ENCODE assay signal across 8 mouse cellular contexts in genomic region chr6:87868871-87869506, GRCm38 (mm10). TPM values are rescaled to one million over a fixed set of nuclear protein-coding genes. Genes with fewer than 3 reads are reported as not detected.
DNase-seq lines count a peak whose midpoint lies in the region; ATAC-seq and TF ChIP-seq lines count a peak whose summit lies in the region.

No protein-coding gene starts in this region.

- no peak for DNase-seq in thymus, adult 2 months
- no peak for DNase-seq in thymus, postnatal 36 days
- peak; percentile 79 to 86 for DNase-seq in gastrocnemius, postnatal 4 days (ENCODE audit: low spot score in 2 of 2)
- peak; percentile 84 for DNase-seq in lung, postnatal 36 days
- DNase-seq in yolk sac, embryonic 10.5 days (ENCODE audit: low spot score) = no peak
- DNase-seq in spleen, postnatal 4 days (ENCODE audit: low spot score in 2 of 2) = no peak
- DNase-seq in hindbrain, embryonic 14.5 days (ENCODE audit: low spot score) = no peak

- H3K9me3 ChIP-seq in kidney, embryonic 15.5 days (replicated peaks) = no peaks in the 10 kb centered on the region
- no peaks in the 10 kb centered on the region for H3K9me3 ChIP-seq in hindbrain, embryonic 14.5 days (ENCODE audit: control insufficient read depth, low read length)

- H3K27ac ChIP-seq in thymus, adult 2 months (ENCODE audit: control insufficient read depth, insufficient read depth, low read length) = peak overlapping the region; percentile 19; the same call in 1 of the 2 replicates
- H3K27ac ChIP-seq in kidney, embryonic 15.5 days = no peak overlapping the region
- H3K27ac ChIP-seq in hindbrain, embryonic 14.5 days = no peak overlapping the region

- no peaks in the 10 kb centered on the region for H3K4me1 ChIP-seq in thymus, adult 2 months (replicated peaks; ENCODE audit: control insufficient read depth, insufficient read depth, low read length)
- H3K4me1 ChIP-seq in kidney, embryonic 15.5 days = no peaks in the 10 kb centered on the region
- no peaks in the 10 kb centered on the region for H3K4me1 ChIP-seq in hindbrain, embryonic 14.5 days (replicated peaks; ENCODE audit: control insufficient read depth, insufficient read depth, low read length)

- no peak for TF ChIP-seq CTCF in thymus, adult 2 months (IDR thresholded peaks at IDR 0.05; ENCODE audit: borderline replicate concordance, control insufficient read depth, extremely low read depth, insufficient read depth, low read length, poor library complexity)

- no peak for TF ChIP-seq POLR2A in thymus, adult 2 months (IDR thresholded peaks at IDR 0.05; ENCODE audit: control insufficient read depth, extremely low read depth, insufficient read depth, low read length, poor library complexity)

- H3K4me3 ChIP-seq in thymus, adult 2 months (ENCODE audit: control insufficient read depth, insufficient read depth, low read length) = no peak overlapping the region
- no peak overlapping the region for H3K4me3 ChIP-seq in kidney, embryonic 15.5 days (replicated peaks)
- no peak overlapping the region for H3K4me3 ChIP-seq in hindbrain, embryonic 14.5 days (replicated peaks; ENCODE audit: low read length)

- no peak overlapping the region for H3K4me2 ChIP-seq in kidney, embryonic 15.5 days
- no peak overlapping the region for H3K4me2 ChIP-seq in hindbrain, embryonic 14.5 days (replicated peaks)

- H3K36me3 ChIP-seq in thymus, adult 2 months (ENCODE audit: control insufficient read depth, insufficient read depth, low read length) = no peaks in the 10 kb centered on the region
- H3K36me3 ChIP-seq in kidney, embryonic 15.5 days = no peaks in the 10 kb centered on the region
- H3K36me3 ChIP-seq in hindbrain, embryonic 14.5 days (replicated peaks; ENCODE audit: control insufficient read depth, insufficient read depth) = no peaks in the 10 kb centered on the region

- ATAC-seq in kidney, embryonic 15.5 days (replicated peaks; ENCODE audit: low FRiP score) = peak; percentile 33; the same call in 1 of the 2 replicates
- no peak for ATAC-seq in hindbrain, embryonic 14.5 days (ENCODE audit: low FRiP score)

- no peak overlapping the region for H3K9ac ChIP-seq in kidney, embryonic 15.5 days
- H3K9ac ChIP-seq in hindbrain, embryonic 14.5 days = no peak overlapping the region

- 73% methylated on average over 9 of the region's 9 CpGs for WGBS in thymus, adult 2 months
- WGBS in kidney, embryonic 15.5 days = 69% methylated on average over 9 of the region's 9 CpGs
- WGBS in hindbrain, embryonic 14.5 days = 83% methylated on average over 9 of the region's 9 CpGs

- no peaks in the 10 kb centered on the region for H3K27me3 ChIP-seq in thymus, adult 2 months (ENCODE audit: control insufficient read depth, insufficient read depth, low read length)
- no peaks in the 10 kb centered on the region for H3K27me3 ChIP-seq in kidney, embryonic 15.5 days
- H3K27me3 ChIP-seq in hindbrain, embryonic 14.5 days (ENCODE audit: control insufficient read depth, insufficient read depth, low read length) = no peaks in the 10 kb centered on the region

RNA-seq across cellular contexts. Expression of gene Cnbp, which starts 18.1 kb away (rescaled TPM):
- polyA plus RNA-seq in thymus, adult 2 months (2012; rRNA removed) = 302 and 311 TPM in 2 replicates
- total RNA-seq in gastrocnemius, postnatal 4 days (2021) = 100 to 1,000 TPM; 469 to 478 TPM
- 1,107 and 1,171 TPM in 2 replicates for polyA plus RNA-seq in kidney, embryonic 15.5 days (2015; fragmentation: Nextera tagmentation; extraction: Ambion mirVana)
- 541 and 555 TPM in 2 replicates for polyA plus RNA-seq in hindbrain, embryonic 14.5 days (2014; fragmentation: Nextera tagmentation; extraction: Ambion mirVana)

RNA-seq across cellular contexts. Expression of gene Copg1, which starts 18.6 kb away (rescaled TPM):
- 69.3 and 72.4 TPM in 2 replicates for polyA plus RNA-seq in thymus, adult 2 months (2012; rRNA removed)
- 10 to 100 TPM; 93.9 to 95.2 TPM for total RNA-seq in gastrocnemius, postnatal 4 days (2021)
- 159 and 164 TPM in 2 replicates for polyA plus RNA-seq in kidney, embryonic 15.5 days (2015; fragmentation: Nextera tagmentation; extraction: Ambion mirVana)
- polyA plus RNA-seq in hindbrain, embryonic 14.5 days (2014; fragmentation: Nextera tagmentation; extraction: Ambion mirVana) = 203 and 213 TPM in 2 replicates

RNA-seq across cellular contexts. Expression of gene Isy1, which starts 30.4 kb away (rescaled TPM):
- polyA plus RNA-seq in thymus, adult 2 months (2012; rRNA removed) = 50.7 and 51.1 TPM in 2 replicates
- total RNA-seq in gastrocnemius, postnatal 4 days (2021) = 10 to 100 TPM; 25.1 to 28.0 TPM
- polyA plus RNA-seq in kidney, embryonic 15.5 days (2015; fragmentation: Nextera tagmentation; extraction: Ambion mirVana) = 57.3 and 62.9 TPM in 2 replicates
- 21.1 and 21.7 TPM in 2 replicates for polyA plus RNA-seq in hindbrain, embryonic 14.5 days (2014; fragmentation: Nextera tagmentation; extraction: Ambion mirVana)

RNA-seq across cellular contexts. Expression of gene Gm45140, which starts 33.4 kb away (rescaled TPM):
- 0.56 and 1.2 TPM in 2 replicates for polyA plus RNA-seq in thymus, adult 2 months (2012; rRNA removed)
- 1 to 10 TPM; 4.1 to 4.2 TPM for total RNA-seq in gastrocnemius, postnatal 4 days (2021)
- polyA plus RNA-seq in kidney, embryonic 15.5 days (2015; fragmentation: Nextera tagmentation; extraction: Ambion mirVana) = 2.3 and 3.9 TPM in 2 replicates
- polyA plus RNA-seq in hindbrain, embryonic 14.5 days (2014; fragmentation: Nextera tagmentation; extraction: Ambion mirVana) = 1.1 and 5.8 TPM in 2 replicates

RNA-seq across cellular contexts. Expression of gene Hmces, which starts 44.7 kb away (rescaled TPM):
- polyA plus RNA-seq in thymus, adult 2 months (2012; rRNA removed) = 28.8 and 31.9 TPM in 2 replicates
- total RNA-seq in gastrocnemius, postnatal 4 days (2021) = 10 to 100 TPM; 18.3 to 18.6 TPM
- polyA plus RNA-seq in kidney, embryonic 15.5 days (2015; fragmentation: Nextera tagmentation; extraction: Ambion mirVana) = 58.5 and 59.5 TPM in 2 replicates
- 36.6 and 38.5 TPM in 2 replicates for polyA plus RNA-seq in hindbrain, embryonic 14.5 days (2014; fragmentation: Nextera tagmentation; extraction: Ambion mirVana)

Comparison
In these comparisons a context has a peak if more than half of its experiments do, and no peak if none do; other contexts are left out.
1. DNase-seq: peak in gastrocnemius, postnatal 4 days (2 of 2) and lung, postnatal 36 days (single experiment); none in thymus, adult 2 months (single experiment), thymus, postnatal 36 days (0 of 2), yolk sac, embryonic 10.5 days (single experiment), spleen, postnatal 4 days (0 of 2) and hindbrain, embryonic 14.5 days (single experiment).